Mouse (Mus musculus) liver, embryonic 14.5 days (tissue): ENCODE measurements around the gene Gmps.

Source experiments
- CTCF ChIP-seq: IDR thresholded peaks from 2 replicates; pipeline ENCODE4 v1.5.1; 2016; ENCODE audit warnings: antibody characterized with exemption, low read depth, control low read depth
- EP300 ChIP-seq: IDR thresholded peaks from 2 replicates; pipeline ENCODE4 v1.6.1; 2016; ENCODE audit warnings: antibody characterized with exemption, low read depth

DNA sequence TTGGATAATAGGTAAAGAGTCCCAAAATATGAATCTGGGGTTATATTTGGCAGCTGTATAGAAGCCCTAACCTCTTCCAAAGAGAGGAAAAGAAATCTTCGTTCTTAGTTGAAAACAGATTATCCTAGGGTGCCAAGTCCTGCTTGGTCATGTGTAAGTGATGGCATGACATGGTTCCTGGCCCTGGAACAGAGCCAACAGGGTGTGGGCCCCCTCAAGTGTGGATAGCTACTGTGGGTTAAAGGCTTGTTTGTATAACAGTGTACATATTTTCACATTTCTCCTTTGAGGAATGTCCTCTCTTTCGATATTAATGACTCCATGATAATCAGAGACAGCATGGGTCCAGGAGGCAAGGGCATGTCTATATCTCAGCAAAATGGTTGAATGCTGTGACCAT, 37.0 kb upstream of the Gmps start:
- no peak for TF ChIP-seq CTCF
- TF ChIP-seq EP300, result no peak
